Mouse (Mus musculus) forebrain, embryonic 16.5 days (tissue): Measurements from ENCODE around the gene Cuedc2. TPM values are rescaled to one million over a fixed set of nuclear protein-coding genes. Genes with fewer than 3 reads are reported as not detected.

Experiments
- ATAC-seq: fragments of 200-750 bp; cut with Nextera tagmentation; 2 replicates; pipeline ENCODE4 v1.8.0; 2017; ENCODE audit warnings: mild to moderate bottlenecking, moderate library complexity
- H3K27ac ChIP-seq: fragments of 300-500 bp; sonication (generic); 2 replicates; pipeline ENCODE4 v1.5.1; 2014; ENCODE audit warnings: low read length, control low read depth
- H3K27me3 ChIP-seq: fragments of 300-500 bp; sonication (generic); replicated peaks from 2 replicates; pipeline ENCODE4 v1.6.1; 2014; ENCODE audit warnings: low read length; ENCODE audit not compliant: control insufficient read depth, insufficient read depth
- H3K36me3 ChIP-seq: fragments of 300-500 bp; sonication (generic); 2 replicates; pipeline ENCODE4 v1.6.1; 2014; ENCODE audit not compliant: control insufficient read depth, insufficient read depth
- H3K4me1 ChIP-seq: fragments of 300-500 bp; sonication (generic); replicated peaks from 2 replicates; pipeline ENCODE4 v1.6.1; 2014; ENCODE audit warnings: low read length; ENCODE audit not compliant: control insufficient read depth, insufficient read depth
- H3K4me2 ChIP-seq: fragments of 300-500 bp; sonication (generic); 2 replicates; pipeline ENCODE4 v1.6.1; 2014; ENCODE audit warnings: mild to moderate bottlenecking, low read length, control low read depth
- H3K4me3 ChIP-seq: fragments of 300-500 bp; sonication (generic); replicated peaks from 2 replicates; pipeline ENCODE4 v1.5.1; 2014; ENCODE audit warnings: mild to moderate bottlenecking, low read length, control low read depth
- H3K9ac ChIP-seq: fragments of 300-500 bp; sonication (generic); replicated peaks from 2 replicates; pipeline ENCODE4 v1.6.1; 2014; ENCODE audit warnings: low read depth, low read length, control low read depth
- H3K9me3 ChIP-seq: fragments of 300-500 bp; sonication (generic); 2 replicates; pipeline ENCODE4 v1.6.1; 2016; ENCODE audit warnings: low read length; ENCODE audit not compliant: control insufficient read depth
- WGBS: fragments of 180-500 bp; shearing (Covaris S2); extraction: QIAGEN DNeasy Blood & Tissue Kit; methylation state at CpG from one replicate; pipeline ENCODE4 v1.1.7; 2014; 5-methylcytosine and 5-hydroxymethylcytosine counted together
- polyA plus RNA-seq: library from polyadenylated mRNA; unstranded; fragments of >200 nt; fragmentation: Nextera tagmentation; extraction: Ambion mirVana; gene quantifications from 2 replicates; pipeline ENCODE4 v1.2.1, GENCODE M21; 2015

The Cuedc2 gene
- polyA plus RNA-seq, 1 experiment from 2014 or later = 392 TPM

- peak overlapping the region; percentile 60 for H3K4me3 ChIP-seq
- peak overlapping the region; percentile 89 for H3K4me2 ChIP-seq
- peaks cover 12% of the 10 kb centered on the region for H3K27me3 ChIP-seq
- under 1% methylated on average over 34 of the region's 34 CpGs for WGBS
- no peak overlapping the region for H3K27ac ChIP-seq
- peak overlapping the region; percentile 66 for H3K9ac ChIP-seq
- peak; percentile 26; the same call in 1 of the 2 replicates for ATAC-seq
- peaks cover 31% of the 10 kb centered on the region for H3K4me1 ChIP-seq
- H3K36me3 ChIP-seq = no peaks in the 10 kb centered on the region
- H3K9me3 ChIP-seq = no peaks in the 10 kb centered on the region
These were observed 33.6 kb downstream of the Cuedc2 start for GRCm38 (mm10) chr19:46304908-46305333.

GRCm38 (mm10) chr19:46304216-46304841 lies 34.2 kb downstream of the Cuedc2 start, which contains the start of gene Nfkb2:
Gene Nfkb2, plus strand, starts transcription at chr19:46304320.
- Histone ChIP-seq H3K27me3 (peaks cover 12% of the 10 kb centered on the region), H3K9me3 (no peaks in the 10 kb centered on the region), H3K4me1 (peaks cover 31% of the 10 kb centered on the region), H3K27ac (no peak within 1 kb of the TSS), H3K4me2 (peak within 1 kb of the TSS; percentile 89), H3K9ac (peak within 1 kb of the TSS; percentile 66), H3K4me3 (peak within 1 kb of the TSS; percentile 60), H3K36me3 (no peaks in the 10 kb centered on the region)
- peak; percentile 73 for ATAC-seq
- WGBS = under 1% methylated on average over 34 of the region's 39 CpGs

GRCm38 (mm10) chr19:46303251-46304215 lies 35.0 kb downstream of the Cuedc2 start:
- Histone ChIP-seq H3K4me3 (peak overlapping the region; percentile 60), H3K27me3 (peaks cover 12% of the 10 kb centered on the region), H3K9ac (no peak overlapping the region), H3K4me2 (peak overlapping the region; percentile 89), H3K4me1 (peaks cover 24% of the 10 kb centered on the region), H3K36me3 (no peaks in the 10 kb centered on the region), H3K27ac (no peak overlapping the region), H3K9me3 (no peaks in the 10 kb centered on the region)
- ATAC-seq = no peak
- 55% methylated on average over 18 of the region's 18 CpGs for WGBS

DNA sequence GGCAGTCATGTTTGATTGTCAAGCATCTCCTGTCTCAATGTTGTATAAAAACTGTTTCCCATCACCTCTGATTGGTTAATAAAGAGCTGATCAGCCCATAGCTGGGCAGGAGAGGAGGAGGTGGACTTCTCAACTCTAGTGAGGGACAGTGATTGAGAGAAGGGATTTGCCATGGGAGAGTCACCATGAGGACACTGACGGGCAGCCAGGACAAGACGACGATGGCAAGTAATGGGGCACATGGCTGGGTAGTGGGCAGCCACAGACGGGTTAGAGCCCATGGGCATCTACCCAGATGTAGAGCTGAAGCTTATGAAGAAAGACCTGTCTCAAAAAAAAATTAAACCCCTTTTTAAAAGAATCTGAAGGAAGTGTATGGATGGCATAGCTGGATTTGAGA lies 36.0 kb downstream of the Cuedc2 start:
- no peaks in the 10 kb centered on the region for H3K9me3 ChIP-seq
- no peak for ATAC-seq
- peaks cover 23% of the 10 kb centered on the region for H3K4me1 ChIP-seq
- H3K27me3 ChIP-seq = peaks cover 5% of the 10 kb centered on the region; the same call in 1 of the 2 replicates
- 87% methylated on average over 4 of the region's 4 CpGs for WGBS
- no peak overlapping the region for H3K9ac ChIP-seq
- no peak overlapping the region for H3K4me2 ChIP-seq
- H3K27ac ChIP-seq = no peak overlapping the region
- H3K36me3 ChIP-seq = no peaks in the 10 kb centered on the region
- H3K4me3 ChIP-seq = no peak overlapping the region

DNA sequence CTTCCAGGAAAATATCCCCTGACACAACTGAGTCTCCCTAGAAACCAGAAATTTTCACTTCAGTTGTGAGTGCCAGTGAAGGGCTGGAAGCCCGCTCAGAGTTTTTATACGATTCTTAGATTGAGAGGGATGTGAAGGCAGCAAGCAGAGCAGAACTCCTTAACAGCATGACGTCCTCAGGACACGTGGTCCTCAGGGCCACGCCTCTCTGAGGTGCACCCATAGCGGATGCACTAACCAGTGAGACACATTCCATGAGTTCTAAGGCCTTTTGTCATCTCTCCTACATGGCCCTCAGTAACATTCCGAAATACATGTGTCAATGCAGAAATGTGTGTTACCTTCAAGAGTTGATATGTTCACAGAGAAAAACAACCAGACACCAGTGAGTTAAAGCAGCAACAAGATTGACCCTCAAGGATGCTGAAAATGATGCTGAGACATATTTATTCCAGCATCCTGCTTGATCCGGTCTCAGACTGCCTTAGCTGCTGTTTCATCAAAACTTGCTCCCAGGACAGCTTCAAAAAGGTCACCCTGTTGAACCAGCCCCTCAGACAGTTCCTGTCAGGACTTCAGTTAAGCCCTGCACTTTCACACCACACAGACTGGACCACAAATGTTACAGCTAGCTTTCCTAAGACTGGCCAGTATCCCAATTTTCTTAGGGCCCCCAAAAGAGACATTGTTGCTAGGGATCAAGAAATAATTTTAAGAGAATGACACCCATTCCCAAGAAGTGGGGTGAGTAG lies 38.0 kb downstream of the Cuedc2 start:
- Histone ChIP-seq H3K27me3 (0 out of 2 replicates have a peak, but pooled peaks cover 4% of the 10 kb centered on the region), H3K36me3 (no peaks in the 10 kb centered on the region), H3K4me2 (no peak overlapping the region), H3K4me1 (peaks cover 17% of the 10 kb centered on the region), H3K9ac (no peak overlapping the region), H3K4me3 (no peak overlapping the region), H3K27ac (no peak overlapping the region), H3K9me3 (no peaks in the 10 kb centered on the region)
- WGBS = 37% methylated on average over 8 of the region's 8 CpGs
- ATAC-seq = no peak

- no peak for ATAC-seq
- no peak overlapping the region for H3K4me2 ChIP-seq
- no peak overlapping the region for H3K27ac ChIP-seq
- 68% methylated on average over 4 of the region's 4 CpGs for WGBS
- H3K4me1 ChIP-seq = no peaks in the 10 kb centered on the region
- H3K36me3 ChIP-seq = no peaks in the 10 kb centered on the region
- H3K9ac ChIP-seq = no peak overlapping the region
- no peaks in the 10 kb centered on the region for H3K9me3 ChIP-seq
- no peaks in the 10 kb centered on the region for H3K27me3 ChIP-seq
- no peak overlapping the region for H3K4me3 ChIP-seq
These were observed 41.6 kb downstream of the Cuedc2 start for GRCm38 (mm10) chr19:46296938-46297337.

- H3K27ac ChIP-seq = no peak overlapping the region
- WGBS = 74% methylated on average over 12 of the region's 12 CpGs
- no peak overlapping the region for H3K4me3 ChIP-seq
- no peak overlapping the region for H3K9ac ChIP-seq
- H3K27me3 ChIP-seq = no peaks in the 10 kb centered on the region; the same call in 1 of the 2 replicates
- no peaks in the 10 kb centered on the region for H3K9me3 ChIP-seq
- ATAC-seq = no peak
- no peaks in the 10 kb centered on the region for H3K4me1 ChIP-seq
- H3K4me2 ChIP-seq = no peak overlapping the region
- H3K36me3 ChIP-seq = peaks cover 7% of the 10 kb centered on the region; the same call in 1 of the 2 replicates
These were observed 47.9 kb downstream of the Cuedc2 start for GRCm38 (mm10) chr19:46290535-46291105.

GRCm38 (mm10) chr19:46287566-46287965 lies 50.9 kb downstream of the Cuedc2 start:
- ATAC-seq = no peak
- H3K36me3 ChIP-seq = peaks cover 24% of the 10 kb centered on the region
- H3K4me2 ChIP-seq = no peak overlapping the region
- no peak overlapping the region for H3K4me3 ChIP-seq
- H3K4me1 ChIP-seq = no peaks in the 10 kb centered on the region
- H3K27me3 ChIP-seq = no peaks in the 10 kb centered on the region; the same call in 1 of the 2 replicates
- H3K9ac ChIP-seq = no peak overlapping the region
- no peaks in the 10 kb centered on the region for H3K9me3 ChIP-seq
- H3K27ac ChIP-seq = no peak overlapping the region
- 89% methylated on average over 3 of the region's 3 CpGs for WGBS
